Mouse (Mus musculus) embryonic facial prominence, embryonic 14.5 days (tissue): Measurements from ENCODE around the gene Gimap8. TPM values are rescaled to one million over a fixed set of nuclear protein-coding genes. Genes with fewer than 3 reads are reported as not detected.

Experiments used
- ATAC-seq: fragments of 200-750 bp; cut with Nextera tagmentation; 2 replicates; pipeline ENCODE4 v1.8.0; 2017; ENCODE audit warnings: low read depth, moderate number of reproducible peaks, moderate TSS enrichment
- DNase-seq: peaks from one replicate; pipeline ENCODE4 v3.0.0-alpha.2; 2015; ENCODE audit warnings: low spot score
- H3K27ac ChIP-seq: fragments of 300-500 bp; sonication (generic); replicated peaks from 2 replicates; pipeline ENCODE4 v1.5.1; 2014; ENCODE audit warnings: low read depth, mild to moderate bottlenecking, low read length, moderate library complexity
- H3K27me3 ChIP-seq: fragments of 300-500 bp; sonication (generic); replicated peaks from 2 replicates; pipeline ENCODE4 v1.6.1; 2014; ENCODE audit warnings: low read length; ENCODE audit not compliant: control insufficient read depth, insufficient read depth
- H3K36me3 ChIP-seq: fragments of 300-500 bp; sonication (generic); 2 replicates; pipeline ENCODE4 v1.6.1; 2014; ENCODE audit warnings: low read length, mixed read lengths; ENCODE audit not compliant: control insufficient read depth, insufficient read depth
- H3K4me1 ChIP-seq: fragments of 300-500 bp; sonication (generic); 2 replicates; pipeline ENCODE4 v1.6.1; 2014; ENCODE audit warnings: antibody characterized with exemption, low read length; ENCODE audit not compliant: control insufficient read depth, insufficient read depth
- H3K4me2 ChIP-seq: fragments of 300-500 bp; sonication (generic); 2 replicates; pipeline ENCODE4 v1.6.1; 2014; ENCODE audit warnings: low read depth, mild to moderate bottlenecking, low read length, moderate library complexity, mixed read lengths
- H3K4me3 ChIP-seq: fragments of 300-500 bp; sonication (generic); 2 replicates; pipeline ENCODE4 v1.5.1; 2014; ENCODE audit warnings: low read depth, mild to moderate bottlenecking, low read length
- H3K9ac ChIP-seq: fragments of 300-500 bp; sonication (generic); 2 replicates; pipeline ENCODE4 v1.6.1; 2014; ENCODE audit warnings: low read depth, mild to moderate bottlenecking, low read length, moderate library complexity, mixed read lengths
- H3K9me3 ChIP-seq: fragments of 300-500 bp; sonication (generic); 2 replicates; pipeline ENCODE4 v1.6.1; 2016; ENCODE audit warnings: low read length; ENCODE audit not compliant: control insufficient read depth
- WGBS: fragments of 180-500 bp; shearing (Covaris S2); extraction: QIAGEN DNeasy Blood & Tissue Kit; methylation state at CpG from one replicate; pipeline ENCODE4 v1.1.7; 2014; 5-methylcytosine and 5-hydroxymethylcytosine counted together
- polyA plus RNA-seq: library from polyadenylated mRNA; unstranded; fragments of >200 nt; fragmentation: Nextera tagmentation; extraction: Ambion mirVana; gene quantifications from 2 replicates; pipeline ENCODE4 v1.2.1, GENCODE M21; 2014

Gimap8 gene
- polyA plus RNA-seq, 1 experiment from 2014 or later, result 0.93 TPM

GRCm38 (mm10) chr6:48628808-48629660 lies 18.0 kb upstream of the Gimap8 start:
- Histone ChIP-seq H3K36me3 (no peaks in the 10 kb centered on the region), H3K4me3 (peak overlapping the region; percentile 45), H3K9ac (peak overlapping the region; percentile 56), H3K4me2 (peak overlapping the region; percentile 85), H3K9me3 (no peaks in the 10 kb centered on the region), H3K27me3 (peaks cover 40% of the 10 kb centered on the region), H3K27ac (no peak overlapping the region), H3K4me1 (peaks cover 8% of the 10 kb centered on the region; the same call in 1 of the 2 replicates)
- 15% methylated on average over 18 of the region's 54 CpGs for WGBS
- DNase-seq (peak; percentile 22), ATAC-seq (peak; percentile 45; the same call in 1 of the 2 replicates)

GRCm38 (mm10) chr6:48629661-48630034 lies 17.4 kb upstream of the Gimap8 start:
- ATAC-seq, result peak; percentile 44; the same call in 1 of the 2 replicates
- H3K9me3 ChIP-seq, result no peaks in the 10 kb centered on the region
- peaks cover 8% of the 10 kb centered on the region; the same call in 1 of the 2 replicates for H3K4me1 ChIP-seq
- peak overlapping the region; percentile 45 for H3K4me3 ChIP-seq
- WGBS, result 9% methylated on average over 8 of the region's 13 CpGs
- DNase-seq, result no peak
- no peak overlapping the region for H3K27ac ChIP-seq
- peak overlapping the region; percentile 85 for H3K4me2 ChIP-seq
- no peaks in the 10 kb centered on the region for H3K36me3 ChIP-seq
- peak overlapping the region; percentile 56 for H3K9ac ChIP-seq
- H3K27me3 ChIP-seq, result peaks cover 40% of the 10 kb centered on the region

GRCm38 (mm10) chr6:48630831-48631230 lies 16.2 kb upstream of the Gimap8 start:
- 79% methylated on average over 8 of the region's 8 CpGs for WGBS
- no peak for DNase-seq
- no peak overlapping the region for H3K4me3 ChIP-seq
- no peak for ATAC-seq
- H3K4me2 ChIP-seq, result no peak overlapping the region
- H3K27ac ChIP-seq, result no peak overlapping the region
- H3K27me3 ChIP-seq, result peaks cover 40% of the 10 kb centered on the region
- no peak overlapping the region for H3K9ac ChIP-seq
- H3K36me3 ChIP-seq, result no peaks in the 10 kb centered on the region
- peaks cover 8% of the 10 kb centered on the region; the same call in 1 of the 2 replicates for H3K4me1 ChIP-seq
- no peaks in the 10 kb centered on the region for H3K9me3 ChIP-seq

- H3K27me3 ChIP-seq, result 0 out of 2 replicates have a peak, but pooled peaks cover 2% of the 10 kb centered on the region
- no peaks in the 10 kb centered on the region for H3K36me3 ChIP-seq
- ATAC-seq (no peak), DNase-seq (no peak)
- H3K27ac ChIP-seq, result no peak overlapping the region
- H3K4me3 ChIP-seq, result no peak overlapping the region
- no peak overlapping the region for H3K9ac ChIP-seq
- no peaks in the 10 kb centered on the region for H3K4me1 ChIP-seq
- no peak overlapping the region for H3K4me2 ChIP-seq
- WGBS, result 78% methylated on average over 2 of the region's 2 CpGs
- H3K9me3 ChIP-seq, result no peaks in the 10 kb centered on the region
Measured at GRCm38 (mm10) chr6:48635105-48635504, 11.9 kb upstream of the Gimap8 start.

GRCm38 (mm10) chr6:48636515-48636914 lies 10.5 kb upstream of the Gimap8 start:
- DNase-seq, result peak; percentile 9
- no peak overlapping the region for H3K9ac ChIP-seq
- WGBS, result 40% methylated on average over 6 of the region's 6 CpGs

GRCm38 (mm10) chr6:48637811-48638500 lies 9.1 kb upstream of the Gimap8 start:
- Histone ChIP-seq H3K27ac (no peak overlapping the region), H3K4me1 (no peaks in the 10 kb centered on the region), H3K27me3 (no peaks in the 10 kb centered on the region), H3K9me3 (no peaks in the 10 kb centered on the region), H3K4me2 (no peak overlapping the region), H3K4me3 (no peak overlapping the region), H3K36me3 (no peaks in the 10 kb centered on the region), H3K9ac (no peak overlapping the region)
- 59% methylated on average over 6 of the region's 6 CpGs for WGBS
- DNase-seq (no peak), ATAC-seq (no peak)

More at GRCm38 (mm10) chr6:48636515-48636914, 10.5 kb upstream of the Gimap8 start:
- Histone ChIP-seq H3K4me3 (no peak overlapping the region), H3K27ac (no peak overlapping the region), H3K9me3 (no peaks in the 10 kb centered on the region), H3K36me3 (no peaks in the 10 kb centered on the region), H3K4me1 (no peaks in the 10 kb centered on the region), H3K4me2 (no peak overlapping the region), H3K27me3 (no peaks in the 10 kb centered on the region)
- no peak for ATAC-seq

GRCm38 (mm10) chr6:48638553-48638952 lies 8.5 kb upstream of the Gimap8 start:
- H3K4me1 ChIP-seq, result no peaks in the 10 kb centered on the region
- H3K36me3 ChIP-seq, result no peaks in the 10 kb centered on the region
- H3K9ac ChIP-seq, result no peak overlapping the region
- 80% methylated on average over 2 of the region's 2 CpGs for WGBS
- H3K27ac ChIP-seq, result no peak overlapping the region
- H3K9me3 ChIP-seq, result no peaks in the 10 kb centered on the region
- no peak overlapping the region for H3K4me3 ChIP-seq
- DNase-seq, result no peak
- H3K4me2 ChIP-seq, result no peak overlapping the region
- no peaks in the 10 kb centered on the region for H3K27me3 ChIP-seq
- no peak for ATAC-seq

GRCm38 (mm10) chr6:48641391-48641790 lies 5.6 kb upstream of the Gimap8 start:
- 67% methylated on average over 6 of the region's 6 CpGs for WGBS
- no peak for ATAC-seq

More at GRCm38 (mm10) chr6:48641391-48641790, 5.6 kb upstream of the Gimap8 start:
- H3K4me3 ChIP-seq, result no peak overlapping the region
- no peak overlapping the region for H3K27ac ChIP-seq
- H3K4me2 ChIP-seq, result no peak overlapping the region
- no peaks in the 10 kb centered on the region for H3K27me3 ChIP-seq
- no peaks in the 10 kb centered on the region for H3K36me3 ChIP-seq
- DNase-seq, result no peak
- H3K9me3 ChIP-seq, result no peaks in the 10 kb centered on the region
- H3K4me1 ChIP-seq, result no peaks in the 10 kb centered on the region
- no peak overlapping the region for H3K9ac ChIP-seq
